Mouse (Mus musculus) activated CD4-positive, CD25-positive, alpha-beta regulatory T cell, adult 4 months (primary cell): ENCODE measurements around the gene Slc25a21. TPM values are rescaled to one million over a fixed set of nuclear protein-coding genes. Genes with fewer than 3 reads are reported as not detected.

Experiments used
- ATAC-seq: one replicate; pipeline ENCODE4 v1.8.0; 2017
- polyA plus RNA-seq, 2 experiments: library from polyadenylated mRNA; unstranded; fragments of 100-300 nt; shearing (Covaris generic); gene quantifications; one replicate each; pipeline ENCODE4 v1.2.1; 2017

Slc25a21 gene
- polyA plus RNA-seq, 2 experiments from 2014 or later: not detected

DNA sequence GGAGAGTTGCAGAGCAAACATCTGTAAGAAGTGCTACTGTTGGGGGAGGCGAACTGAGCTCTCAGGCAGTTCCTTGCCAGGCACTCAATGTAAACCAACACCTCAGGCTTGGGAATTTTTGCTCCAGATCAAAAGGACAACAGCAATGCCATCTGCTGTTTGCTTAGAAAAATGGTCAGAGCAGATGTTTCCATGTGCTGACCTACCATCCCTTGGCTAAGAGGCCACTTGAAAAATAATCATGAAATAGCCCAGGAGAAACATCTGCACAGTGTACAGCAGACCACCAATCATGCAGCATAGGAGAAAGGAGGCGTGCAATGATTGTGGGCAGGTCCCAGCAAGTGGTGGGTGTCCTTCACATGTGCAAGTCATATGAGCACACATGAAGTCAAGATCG is 180.9 kb downstream of the Slc25a21 start:
- ATAC-seq: no peak

DNA sequence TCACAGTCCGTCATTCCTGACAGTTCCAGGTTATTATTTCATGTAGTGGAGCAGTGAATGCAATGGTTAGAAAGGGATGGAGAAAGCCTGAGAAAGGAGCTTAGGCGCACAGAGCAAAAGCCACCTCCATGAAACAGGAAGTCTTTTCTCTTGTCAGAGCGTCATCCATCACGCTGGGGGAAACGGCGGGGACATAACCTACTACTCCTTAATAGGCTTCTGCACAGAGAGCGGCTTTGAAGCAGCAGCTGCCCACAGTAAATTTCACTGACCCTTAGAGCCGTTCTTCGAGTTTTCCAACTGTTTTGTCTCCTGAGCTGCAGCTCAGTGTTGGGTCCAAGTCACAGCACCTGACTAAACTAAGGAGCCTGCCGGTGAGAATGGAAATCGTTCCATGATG is 188.3 kb downstream of the Slc25a21 start:
- no peak for ATAC-seq

DNA sequence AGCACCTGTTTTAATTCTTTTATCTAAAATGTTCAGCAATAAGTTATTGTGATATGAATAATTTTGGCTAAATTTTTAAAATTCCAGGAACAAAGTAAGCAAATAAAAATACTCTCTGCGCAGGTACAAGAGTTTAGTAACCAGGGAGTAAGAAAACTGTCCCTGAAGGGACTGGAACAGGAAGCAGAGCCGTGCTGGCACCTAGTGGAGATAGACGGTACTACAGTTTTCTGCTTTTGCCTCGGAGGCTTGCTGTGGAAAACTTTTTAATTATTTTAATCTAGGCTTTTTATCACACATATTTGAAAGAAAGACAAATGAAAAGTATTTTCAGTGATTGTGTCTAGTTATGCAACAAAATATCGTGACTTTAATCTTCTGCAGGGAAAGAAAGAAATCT is 211.2 kb downstream of the Slc25a21 start:
- no peak for ATAC-seq

DNA sequence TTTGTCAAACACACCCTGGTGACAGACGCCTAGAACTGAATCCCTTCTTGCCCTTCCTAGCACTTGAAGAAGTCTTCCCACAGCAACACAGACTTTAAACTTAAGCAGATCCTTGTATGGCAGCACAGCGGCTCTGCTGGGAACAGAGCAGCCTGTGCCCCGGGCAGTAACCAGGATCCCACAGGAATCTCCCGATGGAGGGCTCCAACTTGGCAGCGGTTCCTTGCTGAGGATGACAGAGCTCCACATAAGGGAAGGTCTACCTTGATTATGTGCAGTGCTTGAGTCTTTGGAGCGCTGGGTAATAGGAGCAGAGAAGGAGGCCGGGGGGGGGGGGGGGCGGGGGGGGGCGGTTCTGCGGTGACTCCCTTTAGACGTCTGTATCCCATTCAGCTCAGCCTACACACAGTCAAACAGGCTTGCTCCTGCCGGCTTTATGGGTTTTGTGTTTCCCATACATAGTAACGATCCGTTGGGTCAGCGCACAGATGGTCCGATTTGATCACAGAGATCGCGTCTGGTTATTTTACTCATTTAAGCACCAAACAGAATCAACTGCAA is 215.1 kb downstream of the Slc25a21 start:
- ATAC-seq: no peak

DNA sequence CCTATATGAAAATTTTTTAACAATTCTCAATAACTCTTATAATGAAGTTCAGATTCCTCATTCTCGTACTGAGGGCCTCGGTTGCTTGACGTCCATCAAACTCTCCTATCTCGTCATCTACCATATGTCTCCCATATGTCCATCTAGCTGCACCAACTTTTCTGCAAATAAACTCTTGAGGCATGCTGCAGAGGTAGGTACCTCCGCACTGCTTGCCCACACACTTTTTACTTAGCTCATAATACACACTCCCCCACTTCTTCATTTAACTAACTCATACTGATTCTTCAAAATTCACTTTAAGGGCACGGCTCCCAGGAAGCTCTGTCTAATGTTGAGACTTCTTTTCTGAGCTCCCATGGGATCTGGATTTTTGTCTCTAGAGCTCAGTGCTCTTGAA is 222.0 kb downstream of the Slc25a21 start:
- no peak for ATAC-seq

DNA sequence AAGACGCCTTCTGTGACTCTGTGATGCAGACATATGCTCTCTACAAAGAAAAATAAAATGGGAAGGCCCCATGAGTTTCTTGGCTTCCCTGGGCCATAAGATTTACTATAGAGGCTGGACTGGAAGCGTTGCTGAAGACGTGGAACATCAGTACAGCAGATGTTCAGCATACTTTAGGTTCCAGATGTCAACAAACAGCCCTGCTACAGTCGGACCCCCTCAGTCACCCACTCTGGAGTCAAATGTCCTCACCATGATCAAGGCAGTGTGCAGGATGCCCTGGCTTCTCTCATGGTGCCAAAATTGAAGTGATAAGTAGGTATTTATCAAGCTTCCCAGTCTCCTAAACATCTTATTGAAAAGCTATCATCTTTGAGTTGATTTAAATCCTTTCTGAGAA is 234.0 kb downstream of the Slc25a21 start:
- ATAC-seq: no peak

DNA sequence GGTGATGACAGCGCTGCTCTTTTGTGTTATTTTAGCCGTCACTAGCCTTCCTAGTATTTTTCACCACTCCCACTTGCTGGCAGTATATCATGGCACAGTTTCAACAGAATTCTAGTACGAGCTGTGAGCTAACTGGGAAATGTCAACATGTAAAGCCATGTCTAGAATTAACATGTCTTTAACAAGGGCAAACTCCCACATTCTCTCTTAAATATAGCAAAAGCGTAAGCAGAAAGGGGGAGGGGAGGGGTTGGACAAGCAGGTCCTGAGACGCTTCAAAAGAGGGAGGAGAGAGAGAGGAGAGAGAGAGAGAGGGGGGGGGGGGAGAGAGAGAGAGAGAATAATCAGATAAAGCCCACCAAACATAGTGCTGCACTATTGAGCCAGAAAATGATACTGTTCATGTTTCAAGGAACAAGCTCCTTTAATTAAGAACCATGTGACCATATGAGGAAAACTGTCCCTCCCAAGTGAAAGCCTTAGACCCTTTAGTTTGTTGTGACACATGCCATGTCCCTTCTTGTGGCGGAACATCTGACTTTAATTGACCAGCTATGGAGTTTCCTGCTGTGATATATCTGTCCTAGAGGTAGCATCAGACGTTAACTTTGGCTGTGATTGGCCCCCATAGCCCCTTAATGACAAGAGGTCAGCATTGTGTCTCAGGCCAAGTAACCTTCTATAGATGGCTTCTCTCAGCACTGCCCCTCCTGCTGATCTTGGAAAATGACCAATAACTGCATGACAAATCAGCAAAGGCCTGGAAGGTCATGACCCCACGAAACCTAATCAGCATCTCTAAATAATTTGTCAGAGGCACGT is 237.8 kb downstream of the Slc25a21 start:
- no peak for ATAC-seq

DNA sequence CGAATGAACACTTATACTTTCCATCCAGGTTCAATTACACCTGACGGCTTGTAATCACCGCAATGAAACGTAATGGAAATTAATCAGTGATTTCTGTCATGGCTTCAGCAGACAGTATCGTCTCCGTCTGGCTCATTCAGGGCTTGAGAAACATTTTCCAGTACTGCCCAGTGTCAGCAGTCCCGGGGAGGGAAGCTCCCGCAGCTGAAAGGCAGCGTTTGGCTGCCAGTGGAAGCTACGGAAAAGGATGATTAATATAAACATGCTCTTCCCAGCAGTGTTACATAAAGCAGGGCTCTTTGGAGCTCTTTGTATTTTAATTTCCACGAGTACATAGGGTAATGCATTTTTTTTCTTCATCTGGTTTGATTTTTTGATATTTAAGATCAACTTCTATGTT is 239.0 kb downstream of the Slc25a21 start:
- ATAC-seq: no peak

DNA sequence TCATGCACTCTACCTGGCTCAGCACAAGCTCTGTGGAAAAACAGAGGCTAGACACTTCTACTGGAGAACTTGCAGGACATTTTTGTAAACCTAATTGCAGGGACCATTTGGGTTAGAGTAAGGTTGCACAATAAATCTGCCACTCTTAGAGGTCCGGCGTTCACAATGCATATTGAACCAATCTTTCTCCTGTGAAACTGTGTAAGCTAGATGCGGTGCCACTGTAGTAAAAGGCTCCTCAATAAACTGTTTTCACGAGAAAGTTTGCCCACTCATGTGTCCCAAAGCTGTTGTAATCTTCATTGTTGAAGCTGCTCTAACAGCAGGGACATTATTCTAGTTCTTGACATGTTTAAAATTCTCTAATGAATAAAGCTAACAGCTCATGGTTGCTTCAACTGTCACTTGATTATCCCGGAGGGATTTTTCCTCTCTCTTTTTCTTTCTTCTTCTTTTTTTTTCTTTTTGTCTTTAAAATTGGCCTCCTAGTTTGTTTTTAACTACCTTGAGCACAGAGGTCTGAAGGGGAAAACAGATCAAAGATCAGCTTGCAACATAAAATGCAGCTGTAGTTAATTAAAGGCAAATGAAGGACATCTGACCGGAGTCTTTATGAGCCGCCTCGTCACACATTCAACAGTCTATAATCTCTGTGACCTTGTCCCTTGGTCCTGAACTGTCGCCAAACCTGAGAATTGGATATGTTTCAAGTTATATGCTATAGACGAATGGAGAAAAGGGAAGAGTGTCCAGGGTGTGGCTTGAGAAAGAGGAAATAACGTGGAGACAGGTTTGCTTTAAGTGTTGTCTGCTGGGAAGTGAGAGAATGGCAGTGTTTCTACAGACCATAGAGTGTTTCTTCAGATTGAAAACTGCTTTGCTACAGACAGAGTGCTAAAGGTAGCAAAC is 245.3 kb downstream of the Slc25a21 start:
- no peak for ATAC-seq

DNA sequence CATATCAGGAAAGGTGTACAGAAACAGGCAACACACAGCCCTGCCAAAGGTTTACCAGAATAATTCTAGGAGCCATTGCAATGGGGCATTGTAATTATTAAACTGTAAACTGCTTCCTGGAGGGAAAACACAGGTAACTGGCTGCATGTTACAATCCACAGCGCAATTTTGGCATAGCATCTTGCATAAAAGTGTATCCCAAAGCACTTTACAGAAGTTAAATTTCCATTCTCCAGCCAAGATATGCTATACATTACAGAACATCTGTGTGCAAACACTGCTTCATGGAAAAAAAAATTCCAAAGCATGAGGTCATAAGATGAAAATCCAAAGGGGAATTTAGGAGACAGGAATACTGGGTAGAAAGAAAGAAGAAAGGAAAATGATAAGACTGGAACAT is 253.0 kb downstream of the Slc25a21 start:
- no peak for ATAC-seq

DNA sequence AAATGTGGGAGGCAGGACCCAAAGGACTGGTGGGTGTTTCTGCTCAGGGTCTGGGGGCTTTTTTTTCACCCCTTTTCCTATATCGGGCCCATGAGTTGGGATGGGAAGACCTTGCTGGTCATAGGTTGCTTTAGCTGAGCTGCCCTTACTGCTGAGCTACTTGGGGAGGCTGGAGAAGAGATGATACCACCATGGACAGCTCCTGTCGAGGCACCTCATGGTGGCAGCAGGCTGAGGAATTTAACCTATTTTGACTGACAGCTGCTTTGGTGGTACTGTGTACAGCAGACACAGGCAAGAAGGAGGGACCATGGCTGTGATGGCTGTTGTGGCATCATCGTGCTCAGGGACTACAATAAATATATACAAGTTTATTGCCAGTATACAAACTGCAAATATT is 256.4 kb downstream of the Slc25a21 start:
- no peak for ATAC-seq

DNA sequence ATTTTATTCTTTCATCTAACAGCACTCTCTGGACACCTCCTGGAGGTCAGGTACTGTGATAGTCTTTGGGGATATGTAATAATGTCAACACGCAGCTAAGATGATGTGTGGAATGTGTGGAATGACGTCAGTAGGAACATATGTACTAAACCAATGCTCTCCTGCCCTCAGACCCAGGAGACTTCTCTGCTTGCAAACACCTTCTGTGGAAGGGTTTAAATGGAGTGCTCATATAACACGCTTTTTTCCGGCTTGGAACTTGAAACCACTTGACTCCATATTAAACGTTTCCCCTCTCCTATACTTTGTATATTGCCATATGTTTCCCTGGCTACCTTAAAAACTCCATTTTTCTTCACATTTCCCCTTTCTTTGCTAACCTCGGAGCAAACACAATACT is 279.1 kb downstream of the Slc25a21 start:
- ATAC-seq: no peak

DNA sequence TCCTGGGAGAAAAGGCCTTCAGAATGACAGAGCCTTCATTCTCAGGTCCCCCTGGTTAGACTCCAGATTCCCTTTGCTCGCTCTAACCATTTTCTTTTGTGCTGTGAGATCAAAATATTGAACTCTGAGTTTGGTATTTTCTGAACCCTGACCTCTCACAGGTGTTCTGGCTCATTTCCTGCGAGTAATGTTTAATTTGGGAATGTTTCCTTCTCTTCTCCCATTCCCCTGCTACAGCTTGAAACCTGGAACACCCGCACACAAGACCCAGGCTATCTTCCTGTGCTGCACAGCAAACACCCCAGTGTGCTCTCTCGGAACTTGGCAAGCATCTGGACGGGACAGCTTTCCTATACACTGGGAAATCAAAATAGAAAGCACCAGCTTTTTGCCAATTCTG is 290.8 kb downstream of the Slc25a21 start:
- no peak for ATAC-seq

DNA sequence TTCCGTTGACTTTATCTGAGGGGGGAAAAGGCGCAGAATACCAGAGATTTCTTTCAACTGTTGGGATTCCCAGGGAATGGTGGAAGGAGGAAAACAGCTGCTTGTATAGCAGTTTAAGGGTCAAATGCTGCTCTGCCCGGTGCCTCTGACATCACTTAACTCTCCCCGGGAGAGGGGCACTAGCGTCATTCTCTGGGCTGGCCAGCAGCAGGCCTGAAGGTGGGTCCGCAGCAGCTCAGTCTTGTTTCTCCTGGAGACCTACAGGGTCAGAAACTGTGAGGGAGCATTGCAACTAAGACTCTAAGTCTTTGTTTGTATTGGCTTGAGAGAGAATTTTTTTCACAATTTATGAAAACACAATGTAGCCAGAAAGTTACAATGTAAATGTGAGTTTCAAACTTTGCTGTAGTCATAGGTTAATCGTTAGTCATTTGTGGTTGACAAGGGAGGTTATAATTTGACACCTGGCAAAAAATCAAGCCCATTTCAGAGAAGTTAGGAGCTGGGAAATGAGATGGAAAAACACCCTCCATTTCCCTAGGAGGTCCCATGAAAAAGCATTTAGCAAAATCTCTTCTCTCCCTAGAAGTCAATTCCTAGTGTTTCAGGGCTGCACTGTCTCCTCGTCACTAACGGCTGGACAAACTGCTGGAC is 291.5 kb downstream of the Slc25a21 start:
- no peak for ATAC-seq

DNA sequence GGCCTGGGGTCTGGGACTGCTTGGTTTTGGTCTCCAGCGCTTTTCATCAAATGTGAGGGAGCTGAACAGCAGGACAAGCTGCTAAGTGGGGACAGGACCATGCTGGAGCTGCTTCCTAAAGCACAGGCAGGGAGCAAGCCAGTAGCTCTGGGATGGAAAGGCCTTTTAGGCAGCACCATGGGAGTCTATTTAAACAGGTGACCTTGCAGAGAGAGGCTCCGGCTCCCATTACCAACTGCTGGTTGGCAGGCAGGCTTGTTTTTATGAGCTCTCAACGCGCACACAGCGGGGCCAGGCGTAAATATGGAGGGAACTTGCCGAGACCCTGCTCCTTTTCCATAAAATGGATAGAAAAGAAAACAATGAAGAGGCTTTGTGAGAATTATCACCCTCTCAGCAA is 292.1 kb downstream of the Slc25a21 start:
- no peak for ATAC-seq

DNA sequence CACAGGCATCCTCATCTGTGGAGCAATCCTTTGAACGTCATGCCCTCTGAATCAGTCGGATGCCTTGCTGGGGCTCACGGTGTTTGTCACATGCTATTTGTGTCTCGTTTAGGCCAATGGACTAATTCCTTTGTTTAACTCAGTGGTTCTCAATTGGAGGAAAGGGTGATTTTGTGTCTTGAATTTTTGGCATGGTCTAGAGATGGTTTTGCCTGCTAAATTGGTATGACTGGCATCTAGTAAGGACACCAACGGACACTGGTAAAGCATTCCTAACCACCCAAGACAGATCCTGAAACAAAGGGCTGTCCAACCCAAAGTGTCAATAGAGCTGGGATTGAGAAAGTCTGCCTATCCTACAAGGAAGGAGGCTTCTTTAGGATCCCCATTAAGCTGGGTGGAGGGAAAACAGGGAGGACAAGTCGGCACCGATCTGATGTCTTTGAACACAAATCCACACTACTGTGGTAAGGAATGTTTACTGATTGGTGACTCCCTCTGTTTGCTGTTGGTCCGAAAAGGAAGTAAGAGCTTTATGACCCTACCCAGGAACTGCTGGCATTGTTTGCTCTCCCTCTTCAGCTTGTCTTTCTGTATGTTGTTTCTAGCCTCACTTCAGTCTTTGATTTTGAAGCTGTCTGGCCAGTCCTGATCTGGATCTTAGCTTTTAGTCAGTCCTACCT is 294.4 kb downstream of the Slc25a21 start:
- no peak for ATAC-seq

DNA sequence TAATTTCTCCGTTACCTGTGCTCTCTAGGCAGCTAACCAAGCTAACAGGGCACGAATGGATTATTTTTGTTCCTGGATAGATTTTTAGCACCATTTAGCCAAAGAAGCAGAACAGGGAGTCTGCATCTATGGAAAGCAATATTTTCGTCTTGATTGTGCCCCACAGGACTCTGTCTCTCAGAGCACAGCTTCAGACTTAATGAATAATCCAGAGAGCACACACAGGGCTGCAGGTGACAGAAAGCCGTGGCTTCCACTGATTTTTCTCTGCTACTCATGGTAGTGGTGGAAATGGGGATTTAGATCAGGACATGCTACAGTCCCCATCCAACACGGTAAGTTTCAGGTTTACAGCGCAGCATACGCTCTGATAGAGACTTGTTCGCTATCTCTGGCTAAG is 299.3 kb downstream of the Slc25a21 start:
- no peak for ATAC-seq

DNA sequence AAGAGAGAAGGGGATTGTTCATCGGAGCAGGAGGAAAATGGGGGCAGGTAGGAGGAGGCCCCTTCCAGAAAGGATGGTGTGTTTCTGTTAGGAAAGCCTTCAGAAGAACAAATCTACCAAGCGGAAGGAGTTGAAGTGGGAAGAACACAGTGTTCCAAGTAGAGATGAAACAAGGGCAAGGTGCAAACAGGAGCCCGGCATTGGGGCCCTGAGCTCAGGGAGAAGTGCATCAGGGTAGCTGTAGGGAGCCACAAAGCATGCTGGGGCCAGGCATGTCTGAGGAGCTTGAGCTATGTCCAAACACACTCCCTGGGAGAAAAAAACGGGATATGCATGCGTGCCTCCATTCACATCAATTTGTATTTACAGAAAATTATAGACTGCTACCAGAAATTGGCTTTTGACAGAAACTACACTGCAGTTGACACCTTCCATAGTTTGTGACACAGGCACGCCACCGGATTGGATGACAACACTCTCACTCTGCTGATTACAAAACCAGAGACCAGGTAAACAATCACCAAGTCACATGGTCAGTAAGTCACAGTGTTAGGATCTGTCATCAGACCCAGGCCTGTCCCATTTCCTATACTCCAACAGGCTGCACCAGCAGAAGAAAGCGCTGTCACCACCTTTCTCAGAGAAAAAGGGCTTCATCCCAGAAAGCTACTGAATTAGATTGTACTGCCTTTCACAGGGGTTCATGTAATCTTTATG is 299.9 kb downstream of the Slc25a21 start:
- no peak for ATAC-seq

DNA sequence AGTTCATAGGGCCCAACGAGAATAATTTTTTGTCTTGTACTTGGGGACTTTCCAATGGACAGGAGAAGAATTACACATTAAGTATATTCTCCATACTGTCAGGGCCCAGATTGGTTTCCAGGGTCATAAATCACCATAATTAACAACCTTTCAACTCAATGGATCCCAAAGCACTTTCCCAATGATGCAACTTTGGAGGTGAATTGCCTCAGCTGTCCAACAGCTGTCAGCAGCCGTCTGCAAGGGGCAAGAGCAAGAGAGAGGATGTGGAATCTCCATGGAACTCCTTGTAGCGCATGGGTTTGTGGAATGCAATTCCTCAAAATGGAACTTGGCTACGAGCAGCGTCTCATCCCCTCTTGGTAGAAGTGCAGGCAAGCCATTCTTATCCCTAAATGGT is 302.3 kb downstream of the Slc25a21 start:
- ATAC-seq: no peak

DNA sequence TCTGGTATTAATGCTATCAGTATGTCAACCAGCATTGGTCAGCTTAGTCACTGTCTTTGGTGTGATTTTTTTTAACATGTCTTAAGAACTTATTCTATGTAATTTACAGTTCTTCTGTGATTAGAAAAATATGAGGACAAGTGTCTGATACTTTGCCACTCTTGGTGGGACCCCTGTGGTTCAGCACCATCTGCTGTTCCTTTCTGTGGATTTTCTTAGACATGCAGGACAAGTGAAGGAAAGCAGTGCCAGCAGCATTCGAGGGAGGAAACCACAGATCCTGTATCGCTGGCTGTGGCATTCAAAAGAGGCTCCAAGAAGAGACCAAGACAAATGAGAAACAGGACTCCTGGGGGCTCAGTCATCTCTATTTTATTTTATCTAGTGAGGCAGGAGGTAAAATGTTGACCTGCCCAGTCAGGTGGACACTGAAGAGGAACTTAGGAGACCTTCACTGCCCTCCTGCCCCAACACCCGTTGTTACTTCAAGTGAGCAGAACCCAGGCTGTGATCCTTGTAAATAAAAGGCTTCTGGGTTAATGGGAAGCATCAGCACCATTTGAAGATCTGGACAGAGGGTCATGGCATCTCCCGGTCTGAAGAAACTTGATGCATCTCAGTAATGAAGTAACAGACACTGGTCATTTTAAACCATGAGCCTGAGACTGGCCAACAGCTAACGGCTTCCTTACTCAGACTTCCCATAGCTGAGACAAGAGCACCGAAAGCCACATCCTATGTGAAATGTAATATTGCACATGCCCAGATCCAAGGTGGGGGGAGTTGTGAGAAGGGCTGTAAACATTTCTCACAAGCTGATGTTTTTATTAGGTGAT is 306.2 kb downstream of the Slc25a21 start:
- ATAC-seq: no peak

DNA sequence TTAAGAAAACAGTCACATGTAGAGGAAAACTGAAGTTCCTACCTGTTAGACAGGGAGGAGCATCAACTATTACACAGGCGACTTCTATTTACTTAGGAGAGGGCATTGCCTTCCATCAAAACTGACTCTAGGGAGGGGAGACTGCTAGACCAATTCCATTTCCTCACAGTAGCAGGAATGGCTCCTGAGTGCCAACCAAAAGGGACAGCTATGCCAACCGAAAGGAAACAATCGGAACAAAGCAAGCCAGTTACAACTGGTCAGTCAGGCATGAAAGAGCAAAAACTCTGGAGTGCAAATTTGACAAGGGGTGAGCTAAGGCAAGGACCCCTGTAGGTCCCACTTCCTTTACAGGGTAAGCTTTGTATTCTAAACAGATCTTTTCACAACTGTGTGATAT is 319.5 kb downstream of the Slc25a21 start:
- no peak for ATAC-seq
